Mouse (Mus musculus) retina, postnatal 7 days (tissue): Measurements from ENCODE around the gene Tspan31.

Experiments
- DNase-seq: peaks from one replicate; pipeline ENCODE4 v3.0.0-alpha.2; 2012; ENCODE audit warnings: low read depth, low spot score

Tspan31 gene

GRCm38 (mm10) chr10:127070190-127071121, at the start of gene Tspan31:
Tspan31 (minus strand) TSS chr10:127070264.
- peak; percentile 86 for DNase-seq

- DNase-seq: no peak
Observed at GRCm38 (mm10) chr10:127119229-127119628, 49.2 kb upstream of the Tspan31 start.

- DNase-seq: no peak
Observed at GRCm38 (mm10) chr10:127118470-127118869, 48.4 kb upstream of the Tspan31 start.

GRCm38 (mm10) chr10:127115068-127115467, 45.0 kb upstream of the Tspan31 start:
- DNase-seq: no peak

GRCm38 (mm10) chr10:127114408-127114807, 44.3 kb upstream of the Tspan31 start:
- DNase-seq: no peak

- DNase-seq: no peak
Observed at GRCm38 (mm10) chr10:127111001-127111887, 41.2 kb upstream of the Tspan31 start.

- no peak for DNase-seq
Observed at GRCm38 (mm10) chr10:127108262-127108583, 38.2 kb upstream of the Tspan31 start.

- DNase-seq: no peak
Observed at GRCm38 (mm10) chr10:127107563-127108261, 37.6 kb upstream of the Tspan31 start.

- no peak for DNase-seq
Observed at GRCm38 (mm10) chr10:127103631-127104030, 33.6 kb upstream of the Tspan31 start.

- DNase-seq: no peak
Observed at GRCm38 (mm10) chr10:127101151-127101550, 31.1 kb upstream of the Tspan31 start.

GRCm38 (mm10) chr10:127100414-127100813, 30.4 kb upstream of the Tspan31 start:
- no peak for DNase-seq

- no peak for DNase-seq
Observed at GRCm38 (mm10) chr10:127099868-127100267, 29.8 kb upstream of the Tspan31 start.

GRCm38 (mm10) chr10:127099191-127099590, 29.1 kb upstream of the Tspan31 start:
- DNase-seq: no peak

- DNase-seq: no peak
Observed at GRCm38 (mm10) chr10:127098514-127098913, 28.4 kb upstream of the Tspan31 start.

GRCm38 (mm10) chr10:127094382-127094802, 24.3 kb upstream of the Tspan31 start:
- no peak for DNase-seq

GRCm38 (mm10) chr10:127092742-127093141, 22.7 kb upstream of the Tspan31 start:
- DNase-seq: no peak

- no peak for DNase-seq
Observed at GRCm38 (mm10) chr10:127091507-127092396, 21.7 kb upstream of the Tspan31 start.

- no peak for DNase-seq
Observed at GRCm38 (mm10) chr10:127090560-127091411, 20.7 kb upstream of the Tspan31 start.

- no peak for DNase-seq
Observed at GRCm38 (mm10) chr10:127085633-127086032, 15.6 kb upstream of the Tspan31 start.

- no peak for DNase-seq
Observed at GRCm38 (mm10) chr10:127085052-127085451, 15.0 kb upstream of the Tspan31 start.
